Mouse (Mus musculus) limb, embryonic 14.5 days (tissue): ENCODE results near the gene Stub1. TPM values are rescaled to one million over a fixed set of nuclear protein-coding genes. Genes with fewer than 3 reads are reported as not detected.

Experiments
- ATAC-seq: fragments of 200-750 bp; cut with Nextera tagmentation; 2 replicates; pipeline ENCODE4 v1.8.0; 2017; ENCODE audit warnings: low read depth, moderate number of reproducible peaks, moderate TSS enrichment; ENCODE audit not compliant: low FRiP score
- DNase-seq: peaks from one replicate; pipeline ENCODE4 v3.0.0-alpha.2; 2015; ENCODE audit warnings: low spot score
- H3K27ac ChIP-seq: fragments of 300-500 bp; sonication (generic); replicated peaks from 2 replicates; pipeline ENCODE4 v1.5.1; 2014; ENCODE audit warnings: low read depth, mild to moderate bottlenecking, low read length, moderate library complexity, mixed read lengths
- H3K27me3 ChIP-seq: fragments of 300-500 bp; sonication (generic); 2 replicates; pipeline ENCODE4 v1.6.1; 2014; ENCODE audit warnings: low read length, mixed read lengths; ENCODE audit not compliant: control insufficient read depth, insufficient read depth
- H3K36me3 ChIP-seq: fragments of 300-500 bp; sonication (generic); 2 replicates; pipeline ENCODE4 v1.6.1; 2014; ENCODE audit warnings: mild to moderate bottlenecking, low read length, moderate library complexity, mixed read lengths; ENCODE audit not compliant: control insufficient read depth, insufficient read depth
- H3K4me1 ChIP-seq: fragments of 300-500 bp; sonication (generic); 2 replicates; pipeline ENCODE4 v1.6.1; 2014; ENCODE audit warnings: antibody characterized with exemption, low read length, mixed read lengths; ENCODE audit not compliant: control insufficient read depth, insufficient read depth
- H3K4me2 ChIP-seq: fragments of 300-500 bp; sonication (generic); replicated peaks from 2 replicates; pipeline ENCODE4 v1.6.1; 2014; ENCODE audit warnings: low read depth, mild to moderate bottlenecking, low read length, moderate library complexity; ENCODE audit not compliant: severe bottlenecking
- H3K4me3 ChIP-seq: fragments of 300-500 bp; sonication (generic); replicated peaks from 2 replicates; pipeline ENCODE4 v1.5.1; 2014; ENCODE audit warnings: low read length
- H3K9ac ChIP-seq: fragments of 300-500 bp; sonication (generic); 2 replicates; pipeline ENCODE4 v1.6.1; 2014; ENCODE audit warnings: mild to moderate bottlenecking, low read depth, low read length, moderate library complexity; ENCODE audit not compliant: severe bottlenecking
- H3K9me3 ChIP-seq: fragments of 300-500 bp; sonication (generic); 2 replicates; pipeline ENCODE4 v1.6.1; 2016; ENCODE audit warnings: low read length; ENCODE audit not compliant: control insufficient read depth
- POLR2A ChIP-seq: fragments of 200-500 bp; IDR thresholded peaks from 2 replicates; pipeline ENCODE4 v1.8.0; 2012; ENCODE audit warnings: inconsistent platforms, mild to moderate bottlenecking, moderate library complexity, borderline replicate concordance; ENCODE audit not compliant: insufficient read depth, insufficient read length; ENCODE audit errors: extremely low read depth
- WGBS: fragments of 180-500 bp; shearing (Covaris S2); extraction: QIAGEN DNeasy Blood & Tissue Kit; methylation state at CpG from one replicate; pipeline ENCODE4 v1.1.7; 2014; 5-methylcytosine and 5-hydroxymethylcytosine counted together
- microRNA-seq: library from miRNA; unstranded; fragments of <30 nt; microRNA quantifications from one replicate; pipeline ENCODE4, GENCODE M21; 2016
- polyA plus RNA-seq, 2 experiments: library from polyadenylated mRNA; depleted of rRNA in 1 of 2; stranded (reverse) in 1 of 2; unstranded in 1 of 2; fragments of >200 nt; fragmentation: Nextera tagmentation in 1 of 2; extraction: Ambion mirVana in 1 of 2; gene quantifications; 2 replicates each; pipeline versions ENCODE4 v1.2.1 to v1.2.3; 2012 to 2014

The Stub1 gene
- polyA plus RNA-seq, 2 experiments: 338 to 350 TPM

- H3K9me3 ChIP-seq: no peaks in the 10 kb centered on the region
- ATAC-seq (no peak), DNase-seq (no peak)
- H3K4me2 ChIP-seq: peak overlapping the region; percentile 70
- peaks cover 13% of the 10 kb centered on the region for H3K4me1 ChIP-seq
- no peaks in the 10 kb centered on the region for H3K27me3 ChIP-seq
- no peak overlapping the region for H3K27ac ChIP-seq
- H3K36me3 ChIP-seq: peaks cover 38% of the 10 kb centered on the region
- 81% methylated on average over 15 of the region's 15 CpGs for WGBS
- no peak for TF ChIP-seq POLR2A
- peak overlapping the region; percentile 52; the same call in 1 of the 2 replicates for H3K9ac ChIP-seq
- peak overlapping the region; percentile 53 for H3K4me3 ChIP-seq
Measured at GRCm38 (mm10) chr17:25783861-25784574, 49.2 kb downstream of the Stub1 start.

- DNase-seq (no peak), ATAC-seq (no peak)
- Histone ChIP-seq H3K4me3 (no peak overlapping the region), H3K27ac (no peak overlapping the region), H3K4me1 (peaks cover 13% of the 10 kb centered on the region), H3K27me3 (no peaks in the 10 kb centered on the region), H3K4me2 (no peak overlapping the region), H3K9ac (0 out of 2 replicates have a peak overlapping the region, but pooled peaks have one; percentile 25), H3K9me3 (no peaks in the 10 kb centered on the region), H3K36me3 (peaks cover 37% of the 10 kb centered on the region)
- 74% methylated on average over 7 of the region's 7 CpGs for WGBS
- TF ChIP-seq POLR2A: no peak
Measured at GRCm38 (mm10) chr17:25783086-25783485, 50.1 kb downstream of the Stub1 start.

DNA sequence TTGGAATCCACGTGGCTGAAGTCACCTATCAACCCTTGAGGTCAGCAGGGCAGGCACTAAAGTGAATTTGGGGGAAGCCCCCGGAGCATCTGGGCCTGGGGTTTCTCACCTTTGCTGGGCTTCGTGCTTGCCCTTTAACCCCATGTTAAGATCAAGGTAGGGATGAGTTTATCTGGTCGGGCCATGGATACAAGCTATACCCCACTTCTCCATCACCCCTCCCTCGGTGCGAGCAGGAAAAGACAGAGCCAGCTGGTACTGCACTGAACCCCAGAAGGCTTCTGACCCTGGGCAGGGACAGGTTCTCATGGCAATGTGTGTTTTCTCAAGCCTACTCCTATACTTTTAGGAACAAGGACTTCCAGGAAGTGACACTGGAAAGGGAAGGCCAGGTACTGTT is 51.9 kb downstream of the Stub1 start:
- Histone ChIP-seq H3K4me3 (no peak overlapping the region), H3K27me3 (no peaks in the 10 kb centered on the region), H3K9ac (no peak overlapping the region), H3K4me1 (peaks cover 13% of the 10 kb centered on the region), H3K4me2 (no peak overlapping the region), H3K36me3 (peaks cover 38% of the 10 kb centered on the region), H3K9me3 (no peaks in the 10 kb centered on the region), H3K27ac (no peak overlapping the region)
- WGBS: 74% methylated on average over 6 of the region's 6 CpGs
- TF ChIP-seq POLR2A: no peak
- DNase-seq (no peak), ATAC-seq (no peak)

Small RNA genes lying within 50 kb of the gene (microRNA-seq; reads per million reads assigned to microRNA genes)
- gene Mir3082 (not detected), gene Mir6966 (not detected)

Other genes with a start within 250 kb of the Stub1 start
- gene Gng13, start 116.2 kb downstream of the Stub1 start, polyA plus RNA-seq (2012; rRNA removed): 0.56 and 0.74 TPM in 2 replicates
- gene Gng13, start 116.2 kb downstream of the Stub1 start, polyA plus RNA-seq (2014; fragmentation: Nextera tagmentation; extraction: Ambion mirVana): 3.5 and 6.1 TPM in 2 replicates
- gene Chtf18, start 106.0 kb downstream of the Stub1 start, polyA plus RNA-seq (2012; rRNA removed): 34.5 and 34.6 TPM in 2 replicates
- gene Chtf18, start 106.0 kb downstream of the Stub1 start, polyA plus RNA-seq (2014; fragmentation: Nextera tagmentation; extraction: Ambion mirVana): 14.7 and 16.1 TPM in 2 replicates
- gene Rpusd1, start 105.7 kb downstream of the Stub1 start, polyA plus RNA-seq (2012; rRNA removed): 48.2 and 71.7 TPM in 2 replicates
- gene Rpusd1, start 105.7 kb downstream of the Stub1 start, polyA plus RNA-seq (2014; fragmentation: Nextera tagmentation; extraction: Ambion mirVana): 26.1 and 26.6 TPM in 2 replicates
- 0.10 and 0.13 TPM in 2 replicates for gene Mslnl, start 97.4 kb downstream of the Stub1 start, polyA plus RNA-seq (2012; rRNA removed)
- 0.10 and 0.22 TPM in 2 replicates for gene Mslnl, start 97.4 kb downstream of the Stub1 start, polyA plus RNA-seq (2014; fragmentation: Nextera tagmentation; extraction: Ambion mirVana)
- gene Msln, start 79.0 kb downstream of the Stub1 start, polyA plus RNA-seq (2012; rRNA removed): 0.23 and 5.5 TPM in 2 replicates
- 0.37 and 0.95 TPM in 2 replicates for gene Msln, start 79.0 kb downstream of the Stub1 start, polyA plus RNA-seq (2014; fragmentation: Nextera tagmentation; extraction: Ambion mirVana)
- gene Narfl, start 59.6 kb downstream of the Stub1 start, polyA plus RNA-seq (2012; rRNA removed): 24.9 and 26.0 TPM in 2 replicates
- gene Narfl, start 59.6 kb downstream of the Stub1 start, polyA plus RNA-seq (2014; fragmentation: Nextera tagmentation; extraction: Ambion mirVana): 24.2 and 26.1 TPM in 2 replicates
- gene Haghl, start 47.7 kb downstream of the Stub1 start, polyA plus RNA-seq (2012; rRNA removed): 113 and 119 TPM in 2 replicates
- 69.3 and 78.0 TPM in 2 replicates for gene Haghl, start 47.7 kb downstream of the Stub1 start, polyA plus RNA-seq (2014; fragmentation: Nextera tagmentation; extraction: Ambion mirVana)
- gene Ccdc78, start 46.8 kb downstream of the Stub1 start, polyA plus RNA-seq (2012; rRNA removed): 0.06 and 0.10 TPM in 2 replicates
- gene Ccdc78, start 46.8 kb downstream of the Stub1 start, polyA plus RNA-seq (2014; fragmentation: Nextera tagmentation; extraction: Ambion mirVana): not detected in 2 replicates
- 114 and 117 TPM in 2 replicates for gene Fam173a, start 40.5 kb downstream of the Stub1 start, polyA plus RNA-seq (2012; rRNA removed)
- 72.5 and 73.8 TPM in 2 replicates for gene Fam173a, start 40.5 kb downstream of the Stub1 start, polyA plus RNA-seq (2014; fragmentation: Nextera tagmentation; extraction: Ambion mirVana)
- not detected in 2 replicates for gene AC134908.4, start 37.7 kb downstream of the Stub1 start, polyA plus RNA-seq (2012; rRNA removed)
- 0.30 TPM in 1 of 2 replicates, not detected in the other for gene AC134908.4, start 37.7 kb downstream of the Stub1 start, polyA plus RNA-seq (2014; fragmentation: Nextera tagmentation; extraction: Ambion mirVana)
- 83.6 and 119 TPM in 2 replicates for gene Metrn, start 36.3 kb downstream of the Stub1 start, polyA plus RNA-seq (2012; rRNA removed)
- 10.5 and 12.6 TPM in 2 replicates for gene Metrn, start 36.3 kb downstream of the Stub1 start, polyA plus RNA-seq (2014; fragmentation: Nextera tagmentation; extraction: Ambion mirVana)
- gene Fbxl16, start 24.3 kb downstream of the Stub1 start, polyA plus RNA-seq (2012; rRNA removed): 6.5 and 12.2 TPM in 2 replicates
- gene Fbxl16, start 24.3 kb downstream of the Stub1 start, polyA plus RNA-seq (2014; fragmentation: Nextera tagmentation; extraction: Ambion mirVana): 2.0 and 2.5 TPM in 2 replicates
- gene Wdr24, start 9.8 kb downstream of the Stub1 start, polyA plus RNA-seq (2012; rRNA removed): 45.1 and 56.1 TPM in 2 replicates
- 26.0 and 27.7 TPM in 2 replicates for gene Wdr24, start 9.8 kb downstream of the Stub1 start, polyA plus RNA-seq (2014; fragmentation: Nextera tagmentation; extraction: Ambion mirVana)
- gene Jmjd8, start 4.5 kb downstream of the Stub1 start, polyA plus RNA-seq (2012; rRNA removed): 64.4 and 79.2 TPM in 2 replicates
- gene Jmjd8, start 4.5 kb downstream of the Stub1 start, polyA plus RNA-seq (2014; fragmentation: Nextera tagmentation; extraction: Ambion mirVana): 41.5 and 46.3 TPM in 2 replicates
- gene Rhbdl1, start 3.9 kb upstream of the Stub1 start, polyA plus RNA-seq (2012; rRNA removed): 11.7 and 12.9 TPM in 2 replicates
- gene Rhbdl1, start 3.9 kb upstream of the Stub1 start, polyA plus RNA-seq (2014; fragmentation: Nextera tagmentation; extraction: Ambion mirVana): 1.9 and 2.3 TPM in 2 replicates
- gene Gm20683, start 8.4 kb upstream of the Stub1 start, polyA plus RNA-seq (2012; rRNA removed): 13.0 and 19.4 TPM in 2 replicates
- 2.2 and 2.5 TPM in 2 replicates for gene Gm20683, start 8.4 kb upstream of the Stub1 start, polyA plus RNA-seq (2014; fragmentation: Nextera tagmentation; extraction: Ambion mirVana)
- gene Rhot2, start 11.4 kb upstream of the Stub1 start, polyA plus RNA-seq (2012; rRNA removed): 101 and 126 TPM in 2 replicates
- 10.6 and 16.9 TPM in 2 replicates for gene Rhot2, start 11.4 kb upstream of the Stub1 start, polyA plus RNA-seq (2014; fragmentation: Nextera tagmentation; extraction: Ambion mirVana)
- 68.0 and 90.0 TPM in 2 replicates for gene Wdr90, start 28.1 kb upstream of the Stub1 start, polyA plus RNA-seq (2012; rRNA removed)
- gene Wdr90, start 28.1 kb upstream of the Stub1 start, polyA plus RNA-seq (2014; fragmentation: Nextera tagmentation; extraction: Ambion mirVana): 18.1 and 22.1 TPM in 2 replicates
- gene Mcrip2, start 35.4 kb upstream of the Stub1 start, polyA plus RNA-seq (2012; rRNA removed): 12.3 and 13.1 TPM in 2 replicates
- 13.4 and 20.2 TPM in 2 replicates for gene Mcrip2, start 35.4 kb upstream of the Stub1 start, polyA plus RNA-seq (2014; fragmentation: Nextera tagmentation; extraction: Ambion mirVana)
- gene Mettl26, start 41.7 kb upstream of the Stub1 start, polyA plus RNA-seq (2012; rRNA removed): 61.7 and 62.9 TPM in 2 replicates
- gene Mettl26, start 41.7 kb upstream of the Stub1 start, polyA plus RNA-seq (2014; fragmentation: Nextera tagmentation; extraction: Ambion mirVana): 51.4 and 52.0 TPM in 2 replicates
- 1.2 and 1.4 TPM in 2 replicates for gene Wfikkn1, start 47.5 kb upstream of the Stub1 start, polyA plus RNA-seq (2012; rRNA removed)
- 0.68 and 0.77 TPM in 2 replicates for gene Wfikkn1, start 47.5 kb upstream of the Stub1 start, polyA plus RNA-seq (2014; fragmentation: Nextera tagmentation; extraction: Ambion mirVana)
- gene Rab40c, start 86.3 kb upstream of the Stub1 start, polyA plus RNA-seq (2012; rRNA removed): 53.3 and 73.6 TPM in 2 replicates
- gene Rab40c, start 86.3 kb upstream of the Stub1 start, polyA plus RNA-seq (2014; fragmentation: Nextera tagmentation; extraction: Ambion mirVana): 20.8 and 23.2 TPM in 2 replicates
- 95.4 and 141 TPM in 2 replicates for gene Pigq, start 111.5 kb upstream of the Stub1 start, polyA plus RNA-seq (2012; rRNA removed)
- 48.7 and 48.8 TPM in 2 replicates for gene Pigq, start 111.5 kb upstream of the Stub1 start, polyA plus RNA-seq (2014; fragmentation: Nextera tagmentation; extraction: Ambion mirVana)
- 0.10 TPM in 2 replicates for gene Nhlrc4, start 111.6 kb upstream of the Stub1 start, polyA plus RNA-seq (2012; rRNA removed)
- not detected in 2 replicates for gene Nhlrc4, start 111.6 kb upstream of the Stub1 start, polyA plus RNA-seq (2014; fragmentation: Nextera tagmentation; extraction: Ambion mirVana)
- gene A930017K11Rik, start 119.2 kb upstream of the Stub1 start, polyA plus RNA-seq (2012; rRNA removed): 0.25 and 0.26 TPM in 2 replicates
- 0.23 and 0.35 TPM in 2 replicates for gene A930017K11Rik, start 119.2 kb upstream of the Stub1 start, polyA plus RNA-seq (2014; fragmentation: Nextera tagmentation; extraction: Ambion mirVana)
- gene Capn15, start 152.4 kb upstream of the Stub1 start, polyA plus RNA-seq (2012; rRNA removed): 50.1 and 70.4 TPM in 2 replicates
- gene Capn15, start 152.4 kb upstream of the Stub1 start, polyA plus RNA-seq (2014; fragmentation: Nextera tagmentation; extraction: Ambion mirVana): 31.0 and 31.2 TPM in 2 replicates
- 39.0 and 47.9 TPM in 2 replicates for gene Rab11fip3, start 236.2 kb upstream of the Stub1 start, polyA plus RNA-seq (2012; rRNA removed)
- 17.8 and 18.0 TPM in 2 replicates for gene Rab11fip3, start 236.2 kb upstream of the Stub1 start, polyA plus RNA-seq (2014; fragmentation: Nextera tagmentation; extraction: Ambion mirVana)